Mouse (Mus musculus): ENCODE data around the gene Timm22.

GRCm38 (mm10) chr11:76372120-76372519 is 34.6 kb upstream of the Timm22 start:
- TF ChIP-seq ZNF384 (IDR thresholded peaks at IDR 0.05; ENCODE audit: low read depth, low read length) (no peak), HCFC1 (IDR thresholded peaks at IDR 0.05; ENCODE audit: borderline replicate concordance, insufficient read depth, low read length) (no peak), CHD2 (IDR thresholded peaks at IDR 0.05; ENCODE audit: low read depth, low read length) (no peak), ZC3H11A (IDR thresholded peaks at IDR 0.05; ENCODE audit: borderline replicate concordance, low read depth, low read length) (no peak), MAFK (IDR thresholded peaks at IDR 0.05; ENCODE audit: insufficient read depth, low read depth, low read length) (no peak)
